Mouse (Mus musculus): ENCODE measurements at regions not wholly inside any gene's neighbourhood (a gene's known extent, or its start where the extent isn't known, plus 50 kb on each side); places are given as distances from the start of the nearest gene placed in this dataset.

GRCm38 (mm10) chr9:85088556-85089338 is 223.8 kb upstream of the Gm11114 start:
- 40% methylated on average over 6 of the region's 6 CpGs for WGBS

GRCm38 (mm10) chr9:85090297-85090696 is 222.3 kb upstream of the Gm11114 start:
- H3K4me1 ChIP-seq, result peaks cover 12% of the 10 kb centered on the region
- H3K36me3 ChIP-seq, result no peaks in the 10 kb centered on the region
- ATAC-seq (ENCODE audit: extremely low read depth, insufficient number of reproducible peaks, low FRiP score, low TSS enrichment), result peak; percentile 37; the same call in 1 of the 2 replicates
- no peaks in the 10 kb centered on the region for H3K27me3 ChIP-seq (replicated peaks)
- no peak overlapping the region for H3K27ac ChIP-seq (replicated peaks)
- H3K4me2 ChIP-seq, result peak overlapping the region; percentile 50
- H3K4me3 ChIP-seq, result peak overlapping the region; percentile 20
- 30% methylated on average over 10 of the region's 10 CpGs for WGBS
- H3K9me3 ChIP-seq, result no peaks in the 10 kb centered on the region
- H3K9ac ChIP-seq, result no peak overlapping the region

More at GRCm38 (mm10) chr9:85088556-85089338, 223.8 kb upstream of the Gm11114 start:
- H3K4me3 ChIP-seq, result no peak overlapping the region
- H3K9me3 ChIP-seq, result no peaks in the 10 kb centered on the region
- ATAC-seq (ENCODE audit: extremely low read depth, insufficient number of reproducible peaks, low FRiP score, low TSS enrichment), result no peak; the same call in 1 of the 2 replicates
- H3K27ac ChIP-seq (replicated peaks), result no peak overlapping the region
- peaks cover 12% of the 10 kb centered on the region for H3K4me1 ChIP-seq
- no peak overlapping the region for H3K9ac ChIP-seq
- H3K27me3 ChIP-seq (replicated peaks), result no peaks in the 10 kb centered on the region
- H3K36me3 ChIP-seq, result no peaks in the 10 kb centered on the region
- no peak overlapping the region for H3K4me2 ChIP-seq

DNA sequence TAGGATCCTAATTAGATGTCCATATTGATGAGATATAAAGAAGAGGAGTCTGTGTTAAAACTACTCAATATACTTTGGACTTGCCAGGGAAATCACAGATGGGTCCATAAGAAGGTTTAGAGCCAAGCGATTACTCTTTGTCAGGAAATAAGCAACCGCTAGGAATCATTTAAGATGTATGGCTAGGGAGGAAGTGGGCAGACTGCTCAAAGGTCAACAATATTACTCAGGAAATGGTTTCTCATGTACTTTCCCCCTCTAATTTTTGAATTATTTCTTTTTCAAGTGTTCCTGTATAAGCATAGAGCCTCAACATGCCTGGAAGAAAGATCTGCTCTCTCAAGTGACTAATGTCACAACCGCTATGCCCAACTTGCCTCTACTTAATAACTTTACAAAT is 217.3 kb upstream of the Gm11114 start:
- Histone ChIP-seq H3K36me3 (no peaks in the 10 kb centered on the region), H3K4me2 (no peak overlapping the region), H3K4me1 (no peaks in the 10 kb centered on the region; the same call in 1 of the 2 replicates), H3K9me3 (no peaks in the 10 kb centered on the region), H3K27me3 (replicated peaks) (no peaks in the 10 kb centered on the region), H3K27ac (replicated peaks) (no peak overlapping the region), H3K4me3 (no peak overlapping the region), H3K9ac (no peak overlapping the region)
- ATAC-seq (ENCODE audit: extremely low read depth, insufficient number of reproducible peaks, low FRiP score, low TSS enrichment), result no peak
- 84% methylated on average over 3 of the region's 3 CpGs for WGBS

DNA sequence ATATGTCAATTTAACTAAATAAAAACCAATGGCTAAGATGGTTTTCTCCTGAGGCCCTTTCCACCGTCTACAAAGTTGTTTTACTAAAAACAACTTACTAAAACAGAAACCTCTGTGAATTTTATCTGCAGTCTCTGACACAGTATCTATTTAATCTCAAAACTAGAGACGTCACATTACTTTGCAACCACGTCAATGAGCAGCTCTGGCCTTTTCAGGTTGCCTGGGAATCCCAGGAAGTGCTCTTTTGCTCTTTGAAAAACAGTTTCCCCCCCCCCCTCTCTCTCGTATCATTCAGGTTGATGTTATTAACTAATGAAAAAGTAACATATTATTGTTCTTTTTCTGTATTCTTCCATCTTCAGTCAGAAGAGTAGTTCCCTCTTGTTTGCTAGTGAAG is 216.1 kb upstream of the Gm11114 start:
- no peaks in the 10 kb centered on the region for H3K9me3 ChIP-seq
- no peaks in the 10 kb centered on the region for H3K27me3 ChIP-seq (replicated peaks)
- H3K9ac ChIP-seq, result no peak overlapping the region
- ATAC-seq (ENCODE audit: extremely low read depth, insufficient number of reproducible peaks, low FRiP score, low TSS enrichment), result no peak
- no peak overlapping the region for H3K4me2 ChIP-seq
- no peaks in the 10 kb centered on the region for H3K36me3 ChIP-seq
- 51% methylated on average over 4 of the region's 4 CpGs for WGBS
- H3K4me3 ChIP-seq, result no peak overlapping the region
- H3K4me1 ChIP-seq, result no peaks in the 10 kb centered on the region
- H3K27ac ChIP-seq (replicated peaks), result no peak overlapping the region

DNA sequence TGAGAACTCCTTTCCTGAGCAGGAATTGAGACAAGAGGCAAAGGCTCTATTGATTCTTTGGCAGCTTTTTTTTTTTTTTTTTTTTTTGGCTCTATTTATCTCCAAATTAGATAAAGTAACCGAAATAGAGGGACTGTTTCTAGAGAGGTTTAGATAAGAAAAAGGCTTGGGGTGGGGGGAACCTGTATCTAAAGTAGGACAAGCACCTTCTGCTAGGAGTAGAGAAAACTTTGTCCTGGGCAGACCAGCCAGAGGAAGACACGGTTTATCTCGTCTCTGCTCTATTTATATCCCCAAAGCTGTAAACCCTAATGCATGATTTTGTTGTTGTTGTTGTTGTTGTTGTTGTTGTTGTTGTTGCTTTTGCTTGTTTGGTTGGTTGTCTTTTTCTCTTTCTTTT is 199.6 kb upstream of the Gm11114 start:
- no peaks in the 10 kb centered on the region for H3K9me3 ChIP-seq
- WGBS, result 20% methylated on average over 3 of the region's 3 CpGs
- H3K4me1 ChIP-seq, result no peaks in the 10 kb centered on the region
- H3K9ac ChIP-seq, result no peak overlapping the region
- H3K4me3 ChIP-seq, result no peak overlapping the region
- H3K4me2 ChIP-seq, result no peak overlapping the region
- H3K27ac ChIP-seq (replicated peaks), result no peak overlapping the region
- no peak for ATAC-seq (ENCODE audit: extremely low read depth, insufficient number of reproducible peaks, low FRiP score, low TSS enrichment)
- H3K27me3 ChIP-seq (replicated peaks), result no peaks in the 10 kb centered on the region
- H3K36me3 ChIP-seq, result no peaks in the 10 kb centered on the region

- Histone ChIP-seq H3K9me3 (no peaks in the 10 kb centered on the region), H3K4me1 (no peaks in the 10 kb centered on the region), H3K4me3 (no peak overlapping the region), H3K27ac (replicated peaks) (no peak overlapping the region), H3K9ac (no peak overlapping the region), H3K4me2 (no peak overlapping the region), H3K36me3 (no peaks in the 10 kb centered on the region), H3K27me3 (replicated peaks) (no peaks in the 10 kb centered on the region)
- WGBS, result 52% methylated on average over 2 of the region's 2 CpGs
- no peak for ATAC-seq (ENCODE audit: extremely low read depth, insufficient number of reproducible peaks, low FRiP score, low TSS enrichment)
Measured at GRCm38 (mm10) chr9:85114234-85114633, 198.3 kb upstream of the Gm11114 start.

GRCm38 (mm10) chr9:85120061-85120460 is 192.5 kb upstream of the Gm11114 start:
- no peaks in the 10 kb centered on the region for H3K9me3 ChIP-seq
- no peaks in the 10 kb centered on the region for H3K27me3 ChIP-seq (replicated peaks)
- H3K9ac ChIP-seq, result no peak overlapping the region
- H3K4me1 ChIP-seq, result 0 out of 2 replicates have a peak, but pooled peaks cover 4% of the 10 kb centered on the region
- 73% methylated on average over 1 of the region's 1 CpGs for WGBS
- no peak overlapping the region for H3K27ac ChIP-seq (replicated peaks)
- no peak overlapping the region for H3K4me3 ChIP-seq
- H3K36me3 ChIP-seq, result no peaks in the 10 kb centered on the region
- ATAC-seq (ENCODE audit: extremely low read depth, insufficient number of reproducible peaks, low FRiP score, low TSS enrichment), result no peak
- no peak overlapping the region for H3K4me2 ChIP-seq

DNA sequence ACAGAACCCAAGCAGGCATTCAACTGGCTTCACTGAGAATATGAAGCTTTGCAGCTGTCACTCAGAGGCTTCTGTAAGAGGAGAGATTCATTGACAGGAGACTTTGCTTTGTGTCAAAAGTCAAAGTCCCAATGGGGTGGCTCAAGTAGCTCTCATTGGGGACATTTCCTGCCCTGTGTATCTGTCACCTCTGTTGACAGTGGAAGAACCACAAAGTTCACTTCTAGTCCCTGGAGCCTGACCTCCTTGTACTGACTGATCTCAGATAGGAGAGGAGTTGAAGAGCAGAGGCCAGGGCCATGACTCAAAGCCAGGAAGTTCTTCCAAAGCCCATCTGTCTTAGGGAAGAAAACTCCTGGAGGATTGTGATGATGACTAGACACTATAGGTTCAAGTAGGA is 191.5 kb upstream of the Gm11114 start:
- no peaks in the 10 kb centered on the region for H3K9me3 ChIP-seq
- no peak overlapping the region for H3K27ac ChIP-seq (replicated peaks)
- H3K27me3 ChIP-seq (replicated peaks), result no peaks in the 10 kb centered on the region
- no peak overlapping the region for H3K9ac ChIP-seq
- ATAC-seq (ENCODE audit: extremely low read depth, insufficient number of reproducible peaks, low FRiP score, low TSS enrichment), result no peak
- H3K4me3 ChIP-seq, result no peak overlapping the region
- H3K4me2 ChIP-seq, result no peak overlapping the region
- H3K4me1 ChIP-seq, result peaks cover 7% of the 10 kb centered on the region; the same call in 1 of the 2 replicates
- no peaks in the 10 kb centered on the region for H3K36me3 ChIP-seq

DNA sequence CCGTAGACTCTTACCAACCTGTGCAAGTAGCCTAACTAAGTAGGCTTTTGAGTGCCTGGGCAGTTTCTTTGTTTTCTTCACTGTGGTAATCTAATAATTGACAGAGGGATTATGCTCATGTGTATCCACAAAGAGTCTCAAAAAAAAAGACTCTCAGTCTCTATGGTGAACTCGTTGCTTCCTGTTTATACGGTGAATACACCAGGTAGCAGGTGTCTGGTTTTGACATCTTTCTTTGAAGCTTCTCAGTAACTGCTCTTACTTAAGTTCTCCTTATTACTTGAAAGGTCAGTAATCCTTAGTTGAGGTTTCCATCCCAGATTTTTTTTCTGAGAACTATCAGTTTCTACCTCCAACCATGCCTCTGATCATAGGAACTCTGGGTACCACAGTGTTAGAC is 188.9 kb upstream of the Gm11114 start:
- Histone ChIP-seq H3K4me3 (no peak overlapping the region), H3K4me2 (no peak overlapping the region), H3K9me3 (no peaks in the 10 kb centered on the region), H3K9ac (no peak overlapping the region), H3K27ac (replicated peaks) (no peak overlapping the region), H3K36me3 (no peaks in the 10 kb centered on the region), H3K27me3 (replicated peaks) (no peaks in the 10 kb centered on the region), H3K4me1 (peaks cover 10% of the 10 kb centered on the region; the same call in 1 of the 2 replicates)
- ATAC-seq (ENCODE audit: extremely low read depth, insufficient number of reproducible peaks, low FRiP score, low TSS enrichment), result no peak
- WGBS, result 80% methylated on average over 3 of the region's 3 CpGs

GRCm38 (mm10) chr9:85125775-85126174 is 186.8 kb upstream of the Gm11114 start:
- H3K36me3 ChIP-seq, result no peaks in the 10 kb centered on the region
- no peak overlapping the region for H3K4me3 ChIP-seq
- H3K4me2 ChIP-seq, result no peak overlapping the region
- H3K9me3 ChIP-seq, result no peaks in the 10 kb centered on the region
- WGBS, result 42% methylated on average over 4 of the region's 4 CpGs
- H3K27ac ChIP-seq (replicated peaks), result no peak overlapping the region
- peaks cover 10% of the 10 kb centered on the region; the same call in 1 of the 2 replicates for H3K4me1 ChIP-seq
- no peak for ATAC-seq (ENCODE audit: extremely low read depth, insufficient number of reproducible peaks, low FRiP score, low TSS enrichment)
- H3K27me3 ChIP-seq (replicated peaks), result no peaks in the 10 kb centered on the region
- H3K9ac ChIP-seq, result no peak overlapping the region

- Histone ChIP-seq H3K27ac (replicated peaks) (no peak overlapping the region), H3K27me3 (replicated peaks) (no peaks in the 10 kb centered on the region), H3K4me2 (no peak overlapping the region), H3K4me1 (peaks cover 6% of the 10 kb centered on the region; the same call in 1 of the 2 replicates), H3K4me3 (no peak overlapping the region), H3K9ac (no peak overlapping the region), H3K9me3 (no peaks in the 10 kb centered on the region), H3K36me3 (no peaks in the 10 kb centered on the region)
- 71% methylated on average over 6 of the region's 6 CpGs for WGBS
- no peak for ATAC-seq (ENCODE audit: extremely low read depth, insufficient number of reproducible peaks, low FRiP score, low TSS enrichment)
Measured at GRCm38 (mm10) chr9:85126541-85126940, 186.0 kb upstream of the Gm11114 start.

DNA sequence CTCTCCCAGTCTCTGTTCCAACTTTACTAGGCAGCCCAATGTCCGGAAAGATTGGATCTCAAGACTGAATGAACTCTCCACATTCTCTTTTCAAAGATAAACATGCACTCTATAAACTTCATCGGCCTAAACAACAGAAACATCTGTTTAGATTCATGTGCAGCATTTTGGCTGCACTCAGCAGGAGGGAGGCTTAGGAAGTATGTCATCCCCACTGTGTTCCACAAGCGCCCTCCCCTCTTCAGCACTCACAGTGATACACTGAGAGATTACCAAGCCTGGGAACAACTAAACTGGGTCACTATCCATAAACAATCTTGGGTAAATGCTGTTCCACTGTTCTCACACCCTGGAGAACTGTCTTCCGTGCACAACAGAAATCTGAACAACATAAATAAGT is 185.5 kb upstream of the Gm11114 start:
- ATAC-seq (ENCODE audit: extremely low read depth, insufficient number of reproducible peaks, low FRiP score, low TSS enrichment), result no peak
- peaks cover 6% of the 10 kb centered on the region; the same call in 1 of the 2 replicates for H3K4me1 ChIP-seq
- H3K4me2 ChIP-seq, result no peak overlapping the region
- H3K27me3 ChIP-seq (replicated peaks), result no peaks in the 10 kb centered on the region
- no peak overlapping the region for H3K9ac ChIP-seq
- H3K36me3 ChIP-seq, result no peaks in the 10 kb centered on the region
- no peaks in the 10 kb centered on the region for H3K9me3 ChIP-seq
- H3K4me3 ChIP-seq, result no peak overlapping the region
- no peak overlapping the region for H3K27ac ChIP-seq (replicated peaks)
- 59% methylated on average over 4 of the region's 4 CpGs for WGBS

Data from heart, embryonic 13.5 days (tissue).